Mouse (Mus musculus) megakaryocyte, embryonic 14.5 days (primary cell): ENCODE measurements around the gene Baz2a. TPM values are rescaled to one million over a fixed set of nuclear protein-coding genes. Genes with fewer than 3 reads are reported as not detected.
A peak's percentile ranks its signal among the peaks of the same experiment; 100 is the strongest.
"Not testable (repeated sequence)": the region's sequence is repeated elsewhere in the genome, so short reads cannot be mapped to it uniquely, and the experiment has no call there.

ENCODE experiments used
- H3K27me3 ChIP-seq: replicated peaks from 2 replicates; pipeline ENCODE3; 2012; ENCODE audit warnings: inconsistent platforms
- H3K36me3 ChIP-seq: replicated peaks from 2 replicates; pipeline ENCODE3; 2012; ENCODE audit warnings: low read length, inconsistent platforms, mixed read lengths
- H3K4me1 ChIP-seq: 2 replicates; pipeline ENCODE4 v1.6.1; 2012; ENCODE audit warnings: inconsistent platforms
- H3K4me3 ChIP-seq: replicated peaks from 2 replicates; pipeline ENCODE3; 2012; ENCODE audit warnings: moderate library complexity, mild to moderate bottlenecking, inconsistent platforms
- H3K9me3 ChIP-seq: 2 replicates; pipeline ENCODE4 v1.6.1; 2012; ENCODE audit warnings: inconsistent platforms
- FLI1 ChIP-seq: IDR thresholded peaks from 2 replicates; pipeline ENCODE4 v1.6.1; 2012; ENCODE audit warnings: low read length, inconsistent platforms, mixed read lengths
- GATA1 ChIP-seq: IDR thresholded peaks from 3 replicates; pipeline ENCODE4 v1.6.1; 2012; ENCODE audit warnings: mixed read lengths, low read length, inconsistent platforms, borderline replicate concordance
- polyA plus RNA-seq: library from polyadenylated mRNA; stranded (reverse); fragments of >175 nt; gene quantifications from 2 replicates; pipeline ENCODE4 v1.2.3, GENCODE M21; 2012; ENCODE audit warnings: low replicate concordance; ENCODE audit not compliant: insufficient read depth

Gene Baz2a
- polyA plus RNA-seq, 1 experiment: 16.7 TPM

- Histone ChIP-seq H3K27me3 (no peaks in the 10 kb centered on the region), H3K4me3 (peak overlapping the region; percentile 97), H3K4me1 (peaks cover 39% of the 10 kb centered on the region), H3K9me3 (no peaks in the 10 kb centered on the region), H3K36me3 (peaks cover 12% of the 10 kb centered on the region)
- TF ChIP-seq FLI1 (no peak), GATA1 (no peak)
Observed at GRCm38 (mm10) chr10:128058184-128058583, 33.2 kb upstream of the Baz2a start.

GRCm38 (mm10) chr10:128058601-128059151 is 32.7 kb upstream of the Baz2a start, which contains the start of gene Ptges3:
TSS of gene Ptges3 (plus strand) at chr10:128058954.
- H3K9me3 ChIP-seq: no peaks in the 10 kb centered on the region
- H3K4me1 ChIP-seq: peaks cover 44% of the 10 kb centered on the region
- H3K27me3 ChIP-seq: no peaks in the 10 kb centered on the region
- peak within 1 kb of the TSS; percentile 97 for H3K4me3 ChIP-seq
- peaks cover 15% of the 10 kb centered on the region for H3K36me3 ChIP-seq
- TF ChIP-seq GATA1 (no peak), FLI1 (no peak)

GRCm38 (mm10) chr10:128059207-128059981 is 32.0 kb upstream of the Baz2a start:
- no peaks in the 10 kb centered on the region for H3K9me3 ChIP-seq
- TF ChIP-seq GATA1 (no peak), FLI1 (no peak)

GRCm38 (mm10) chr10:128061109-128061508 is 30.3 kb upstream of the Baz2a start:
- TF ChIP-seq FLI1 (no peak), GATA1 (no peak)
- Histone ChIP-seq H3K36me3 (peaks cover 28% of the 10 kb centered on the region), H3K27me3 (no peaks in the 10 kb centered on the region), H3K4me1 (peaks cover 68% of the 10 kb centered on the region), H3K9me3 (no peaks in the 10 kb centered on the region), H3K4me3 (peak overlapping the region; percentile 97)

More at GRCm38 (mm10) chr10:128059207-128059981, 32.0 kb upstream of the Baz2a start:
- Histone ChIP-seq H3K36me3 (peaks cover 21% of the 10 kb centered on the region), H3K4me3 (peak overlapping the region; percentile 97), H3K4me1 (peaks cover 51% of the 10 kb centered on the region), H3K27me3 (no peaks in the 10 kb centered on the region)

GRCm38 (mm10) chr10:128062221-128062989 is 29.0 kb upstream of the Baz2a start:
- no peaks in the 10 kb centered on the region for H3K9me3 ChIP-seq
- TF ChIP-seq FLI1 (no peak), GATA1 (no peak)
- peaks cover 34% of the 10 kb centered on the region for H3K36me3 ChIP-seq
- peak overlapping the region; percentile 5 for H3K4me3 ChIP-seq
- H3K27me3 ChIP-seq: no peaks in the 10 kb centered on the region
- H3K4me1 ChIP-seq: peaks cover 73% of the 10 kb centered on the region

GRCm38 (mm10) chr10:128066072-128066471 is 25.3 kb upstream of the Baz2a start:
- H3K9me3 ChIP-seq: no peaks in the 10 kb centered on the region
- H3K4me1 ChIP-seq: peaks cover 82% of the 10 kb centered on the region
- TF ChIP-seq GATA1: no peak
- no peak for TF ChIP-seq FLI1
- H3K27me3 ChIP-seq: no peaks in the 10 kb centered on the region
- H3K36me3 ChIP-seq: peaks cover 53% of the 10 kb centered on the region
- H3K4me3 ChIP-seq: no peak overlapping the region

- Histone ChIP-seq H3K9me3 (no peaks in the 10 kb centered on the region), H3K4me3 (peak overlapping the region; percentile 70), H3K27me3 (no peaks in the 10 kb centered on the region), H3K4me1 (peaks cover 54% of the 10 kb centered on the region), H3K36me3 (peaks cover 67% of the 10 kb centered on the region)
- TF ChIP-seq FLI1 (no peak), GATA1 (no peak)
Observed at GRCm38 (mm10) chr10:128069201-128069600, 22.2 kb upstream of the Baz2a start.

- H3K9me3 ChIP-seq, H3K4me3 ChIP-seq, H3K27me3 ChIP-seq: not testable (repeated sequence)
- Histone ChIP-seq H3K36me3 (peaks cover 73% of the 10 kb centered on the region), H3K4me1 (peaks cover 42% of the 10 kb centered on the region)
Observed at GRCm38 (mm10) chr10:128070432-128070831, 20.9 kb upstream of the Baz2a start.

- peaks cover 42% of the 10 kb centered on the region for H3K36me3 ChIP-seq
- H3K4me3 ChIP-seq, H3K27me3 ChIP-seq, H3K9me3 ChIP-seq: not testable (repeated sequence)
- peaks cover 26% of the 10 kb centered on the region for H3K4me1 ChIP-seq
Observed at GRCm38 (mm10) chr10:128078269-128078668, 13.1 kb upstream of the Baz2a start.

- Histone ChIP-seq H3K4me3 (no peak overlapping the region), H3K27me3 (no peaks in the 10 kb centered on the region)
- TF ChIP-seq GATA1 (no peak), FLI1 (no peak)
Observed at GRCm38 (mm10) chr10:128080496-128080895, 10.9 kb upstream of the Baz2a start.

More at GRCm38 (mm10) chr10:128080496-128080895, 10.9 kb upstream of the Baz2a start:
- Histone ChIP-seq H3K4me1 (peaks cover 39% of the 10 kb centered on the region), H3K36me3 (peaks cover 34% of the 10 kb centered on the region), H3K9me3 (no peaks in the 10 kb centered on the region)
